Mouse (Mus musculus): ENCODE measurements around the gene Hdgfl2. TPM values are rescaled to one million over a fixed set of nuclear protein-coding genes. Genes with fewer than 3 reads are reported as not detected.
A peak's percentile ranks its signal among the peaks of the same experiment; 100 is the strongest.

Hdgfl2 gene
- polyA plus RNA-seq, 1 experiment from 2014 or later: 38.4 TPM

- Histone ChIP-seq H3K9ac (ENCODE audit: low read length) (no peak overlapping the region), H3K4me2 (replicated peaks; ENCODE audit: low read depth) (no peak overlapping the region), H3K4me3 (ENCODE audit: low read depth, low read length) (no peak overlapping the region), H3K4me1 (replicated peaks; ENCODE audit: control insufficient read depth, insufficient read depth) (peaks cover 9% of the 10 kb centered on the region), H3K27me3 (ENCODE audit: control insufficient read depth, insufficient read depth, low read length) (peaks cover 2% of the 10 kb centered on the region; the same call in 1 of the 2 replicates), H3K27ac (replicated peaks) (no peak overlapping the region), H3K36me3 (ENCODE audit: control insufficient read depth, insufficient read depth, low read length) (no peaks in the 10 kb centered on the region), H3K9me3 (ENCODE audit: control insufficient read depth, low read length) (no peaks in the 10 kb centered on the region)
- DNase-seq (ENCODE audit: low spot score): no peak
- no peak for TF ChIP-seq EP300 (optimal IDR thresholded peaks at IDR 0.05)
- no peak for TF ChIP-seq CTCF (IDR thresholded peaks at IDR 0.05; ENCODE audit: low read depth)
- 26% methylated on average over 25 of the region's 25 CpGs for WGBS
- no peak for ATAC-seq (ENCODE audit: low FRiP score, low TSS enrichment)
These were observed 58.6 kb downstream of the Hdgfl2 start for GRCm38 (mm10) chr17:56137839-56138613.

- H3K4me1 ChIP-seq (replicated peaks; ENCODE audit: control insufficient read depth, insufficient read depth): peaks cover 6% of the 10 kb centered on the region; the same call in 1 of the 2 replicates
- peak overlapping the region; percentile 55 for H3K4me3 ChIP-seq (ENCODE audit: low read depth, low read length)
- 17% methylated on average over 15 of the region's 21 CpGs for WGBS
- H3K9ac ChIP-seq (ENCODE audit: low read length): 0 out of 2 replicates have a peak overlapping the region, but pooled peaks have one; percentile 41
- H3K4me2 ChIP-seq (replicated peaks; ENCODE audit: low read depth): peak overlapping the region; percentile 95
- no peaks in the 10 kb centered on the region for H3K36me3 ChIP-seq (ENCODE audit: control insufficient read depth, insufficient read depth, low read length)
- TF ChIP-seq CTCF (IDR thresholded peaks at IDR 0.05; ENCODE audit: low read depth) (no peak), EP300 (optimal IDR thresholded peaks at IDR 0.05) (no peak)
- no peaks in the 10 kb centered on the region for H3K9me3 ChIP-seq (ENCODE audit: control insufficient read depth, low read length)
- DNase-seq (ENCODE audit: low spot score) (no peak), ATAC-seq (ENCODE audit: low FRiP score, low TSS enrichment) (no peak)
- H3K27ac ChIP-seq (replicated peaks): no peak overlapping the region
- peaks cover 2% of the 10 kb centered on the region; the same call in 1 of the 2 replicates for H3K27me3 ChIP-seq (ENCODE audit: control insufficient read depth, insufficient read depth, low read length)
These were observed 59.9 kb downstream of the Hdgfl2 start for GRCm38 (mm10) chr17:56139355-56139754.

- Histone ChIP-seq H3K9ac (ENCODE audit: low read length) (peak within 1 kb of the TSS; percentile 41; the same call in 1 of the 2 replicates), H3K4me2 (replicated peaks; ENCODE audit: low read depth) (peak within 1 kb of the TSS; percentile 95), H3K9me3 (ENCODE audit: control insufficient read depth, low read length) (no peaks in the 10 kb centered on the region), H3K4me1 (replicated peaks; ENCODE audit: control insufficient read depth, insufficient read depth) (0 out of 2 replicates have a peak, but pooled peaks cover 6% of the 10 kb centered on the region), H3K4me3 (ENCODE audit: low read depth, low read length) (peak within 1 kb of the TSS; percentile 55), H3K27ac (replicated peaks) (no peak within 1 kb of the TSS), H3K27me3 (ENCODE audit: control insufficient read depth, insufficient read depth, low read length) (peaks cover 2% of the 10 kb centered on the region; the same call in 1 of the 2 replicates), H3K36me3 (ENCODE audit: control insufficient read depth, insufficient read depth, low read length) (no peaks in the 10 kb centered on the region)
- peak; percentile 18 for ATAC-seq (ENCODE audit: low FRiP score, low TSS enrichment)
- 1% methylated on average over 76 of the region's 79 CpGs for WGBS
- DNase-seq (ENCODE audit: low spot score): peak; percentile 62
- no peak for TF ChIP-seq EP300 (optimal IDR thresholded peaks at IDR 0.05)
- peak; percentile 30; the same call in 1 of the 2 replicates for TF ChIP-seq CTCF (IDR thresholded peaks at IDR 0.05; ENCODE audit: low read depth)
These were observed 60.6 kb downstream of the Hdgfl2 start, which contains the start of gene Sema6b for GRCm38 (mm10) chr17:56139858-56140595. Sema6b (minus strand) TSS chr17:56140343.

- H3K4me3 ChIP-seq (ENCODE audit: low read depth, low read length): peak overlapping the region; percentile 27
- 0 out of 2 replicates have a peak, but pooled peaks cover 6% of the 10 kb centered on the region for H3K4me1 ChIP-seq (replicated peaks; ENCODE audit: control insufficient read depth, insufficient read depth)
- ATAC-seq (ENCODE audit: low FRiP score, low TSS enrichment) (no peak; the same call in 1 of the 2 replicates), DNase-seq (ENCODE audit: low spot score) (no peak)
- no peaks in the 10 kb centered on the region for H3K9me3 ChIP-seq (ENCODE audit: control insufficient read depth, low read length)
- H3K4me2 ChIP-seq (replicated peaks; ENCODE audit: low read depth): peak overlapping the region; percentile 55
- TF ChIP-seq EP300 (optimal IDR thresholded peaks at IDR 0.05) (no peak), CTCF (IDR thresholded peaks at IDR 0.05; ENCODE audit: low read depth) (no peak)
- H3K9ac ChIP-seq (ENCODE audit: low read length): 0 out of 2 replicates have a peak overlapping the region, but pooled peaks have one; percentile 18
- H3K27ac ChIP-seq (replicated peaks): no peak overlapping the region
- WGBS: 2% methylated on average over 44 of the region's 47 CpGs
- H3K36me3 ChIP-seq (ENCODE audit: control insufficient read depth, insufficient read depth, low read length): no peaks in the 10 kb centered on the region
- H3K27me3 ChIP-seq (ENCODE audit: control insufficient read depth, insufficient read depth, low read length): peaks cover 2% of the 10 kb centered on the region; the same call in 1 of the 2 replicates
These were observed 62.5 kb downstream of the Hdgfl2 start for GRCm38 (mm10) chr17:56141702-56142605.

- Histone ChIP-seq H3K36me3 (ENCODE audit: control insufficient read depth, insufficient read depth, low read length) (no peaks in the 10 kb centered on the region), H3K4me1 (replicated peaks; ENCODE audit: control insufficient read depth, insufficient read depth) (0 out of 2 replicates have a peak, but pooled peaks cover 4% of the 10 kb centered on the region), H3K27me3 (ENCODE audit: control insufficient read depth, insufficient read depth, low read length) (peaks cover 2% of the 10 kb centered on the region; the same call in 1 of the 2 replicates), H3K4me3 (ENCODE audit: low read depth, low read length) (no peak overlapping the region), H3K27ac (replicated peaks) (no peak overlapping the region), H3K9ac (ENCODE audit: low read length) (no peak overlapping the region), H3K4me2 (replicated peaks; ENCODE audit: low read depth) (no peak overlapping the region), H3K9me3 (ENCODE audit: control insufficient read depth, low read length) (no peaks in the 10 kb centered on the region)
- no peak for TF ChIP-seq EP300 (optimal IDR thresholded peaks at IDR 0.05)
- no peak for TF ChIP-seq CTCF (IDR thresholded peaks at IDR 0.05; ENCODE audit: low read depth)
- DNase-seq (ENCODE audit: low spot score) (no peak), ATAC-seq (ENCODE audit: low FRiP score, low TSS enrichment) (no peak)
- 71% methylated on average over 9 of the region's 9 CpGs for WGBS
These were observed 65.1 kb downstream of the Hdgfl2 start for GRCm38 (mm10) chr17:56144546-56144945.

Measured in stomach, postnatal 0 days (tissue).